Mouse (Mus musculus): ENCODE results near the gene Bub1. TPM values are rescaled to one million over a fixed set of nuclear protein-coding genes. Genes with fewer than 3 reads are reported as not detected.

The Bub1 gene
- polyA plus RNA-seq, 1 experiment, result 24.0 TPM

DNA sequence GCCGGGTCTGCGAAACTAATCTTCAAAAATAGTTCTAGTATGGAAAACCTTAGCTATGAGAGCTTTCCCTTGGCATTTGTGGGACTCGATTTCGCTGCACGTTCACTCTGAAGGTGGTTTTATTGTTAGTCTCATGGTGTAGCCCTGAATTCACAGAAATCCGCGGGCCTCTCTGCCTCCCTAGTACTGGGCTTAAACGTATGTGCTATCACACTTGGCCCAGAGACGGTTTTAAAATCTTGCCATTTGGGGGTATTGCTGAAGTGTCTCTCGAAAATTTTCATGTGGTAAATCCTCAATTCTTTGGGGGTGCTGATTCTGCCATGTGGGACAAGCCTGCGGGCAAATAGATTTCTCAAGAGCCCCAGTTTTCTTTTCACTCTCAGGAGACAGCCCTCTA is 42.5 kb downstream of the Bub1 start:
- no peak overlapping the region; the same call in 1 of the 2 replicates for H3K27ac ChIP-seq (ENCODE audit: control insufficient read depth, insufficient read depth, low read depth, low read length, poor library complexity)
- TF ChIP-seq CTCF (IDR thresholded peaks at IDR 0.05; ENCODE audit: control insufficient read depth, insufficient read depth, low read length) (no peak), POLR2A (IDR thresholded peaks at IDR 0.05; ENCODE audit: borderline replicate concordance, control insufficient read depth, low read depth, low read length) (no peak)
- H3K4me1 ChIP-seq (ENCODE audit: control insufficient read depth, insufficient read depth, low read length), result no peaks in the 10 kb centered on the region; the same call in 1 of the 2 replicates
- peak overlapping the region; percentile 96 for H3K4me3 ChIP-seq (replicated peaks; ENCODE audit: control insufficient read depth, low read depth, low read length)
- WGBS, result 2% methylated on average over 11 of the region's 11 CpGs

DNA sequence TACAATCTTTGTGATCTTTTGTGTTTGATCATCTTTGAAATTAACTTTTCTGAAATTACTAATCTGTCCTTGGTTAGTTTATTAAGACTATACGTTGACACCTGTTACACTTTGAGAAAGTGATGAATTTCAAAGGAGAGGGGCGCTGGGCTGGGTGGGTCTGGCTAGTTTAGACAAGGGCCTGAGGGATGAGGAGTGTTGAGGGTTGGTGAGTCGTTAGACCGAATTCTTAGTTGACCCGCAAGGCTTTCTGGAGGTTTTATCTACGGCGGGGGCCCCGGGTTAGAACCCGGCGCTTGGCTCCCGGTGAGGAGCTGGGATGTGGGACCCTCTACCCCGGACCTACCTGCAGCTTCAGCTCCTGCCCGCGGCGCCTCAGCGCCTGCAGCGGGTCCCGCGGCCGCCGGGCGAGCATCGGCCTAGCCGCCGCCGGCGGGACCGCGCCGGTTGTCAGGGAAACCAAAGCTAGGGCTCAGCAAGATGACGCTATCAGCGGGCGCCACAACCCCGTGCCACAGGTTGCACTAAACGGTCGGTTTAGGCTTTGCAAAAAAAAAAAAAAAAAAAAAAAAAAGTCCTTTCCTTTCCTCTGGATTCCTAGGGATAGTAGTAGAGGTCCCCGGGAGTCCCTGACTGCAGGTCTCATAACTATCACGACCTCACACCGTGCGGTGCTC is 43.1 kb downstream of the Bub1 start, which contains the start of gene Nphp1:
TSS of gene Nphp1 (minus strand) at position 458 of the 677 bp plus-strand sequence.
- Histone ChIP-seq H3K4me1 (ENCODE audit: control insufficient read depth, insufficient read depth, low read length) (no peaks in the 10 kb centered on the region; the same call in 1 of the 2 replicates), H3K4me3 (replicated peaks; ENCODE audit: control insufficient read depth, low read depth, low read length) (peak within 1 kb of the TSS; percentile 96), H3K27ac (ENCODE audit: control insufficient read depth, insufficient read depth, low read depth, low read length, poor library complexity) (no peak within 1 kb of the TSS; the same call in 1 of the 2 replicates)
- under 1% methylated on average over 40 of the region's 40 CpGs for WGBS
- TF ChIP-seq POLR2A (IDR thresholded peaks at IDR 0.05; ENCODE audit: borderline replicate concordance, control insufficient read depth, low read depth, low read length) (no peak), CTCF (IDR thresholded peaks at IDR 0.05; ENCODE audit: control insufficient read depth, insufficient read depth, low read length) (no peak)

DNA sequence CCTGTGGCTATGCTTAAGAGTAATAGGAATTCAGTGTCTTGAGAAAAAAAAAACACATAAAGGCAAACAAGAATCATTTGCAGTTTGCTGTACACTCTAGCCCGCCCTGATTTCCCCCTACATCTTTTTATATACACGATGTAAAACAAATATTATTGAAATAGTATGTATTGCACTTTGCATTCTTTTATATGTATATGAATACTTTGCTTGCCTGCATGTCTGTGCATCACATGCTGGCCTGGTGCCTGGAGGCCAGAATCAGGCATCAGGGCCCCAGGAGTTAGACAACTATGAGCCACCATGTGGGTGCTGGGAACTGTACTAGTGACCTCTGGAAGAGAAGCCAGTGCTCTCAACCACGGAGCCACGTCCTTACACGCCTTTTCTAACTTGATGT is 44.4 kb downstream of the Bub1 start:
- Histone ChIP-seq H3K4me3 (replicated peaks; ENCODE audit: control insufficient read depth, low read depth, low read length) (no peak overlapping the region), H3K27ac (ENCODE audit: control insufficient read depth, insufficient read depth, low read depth, low read length, poor library complexity) (no peak overlapping the region), H3K4me1 (ENCODE audit: control insufficient read depth, insufficient read depth, low read length) (no peaks in the 10 kb centered on the region; the same call in 1 of the 2 replicates)
- TF ChIP-seq POLR2A (IDR thresholded peaks at IDR 0.05; ENCODE audit: borderline replicate concordance, control insufficient read depth, low read depth, low read length), result no peak
- TF ChIP-seq CTCF (IDR thresholded peaks at IDR 0.05; ENCODE audit: control insufficient read depth, insufficient read depth, low read length), result no peak
- WGBS, result 85% methylated on average over 5 of the region's 5 CpGs

DNA sequence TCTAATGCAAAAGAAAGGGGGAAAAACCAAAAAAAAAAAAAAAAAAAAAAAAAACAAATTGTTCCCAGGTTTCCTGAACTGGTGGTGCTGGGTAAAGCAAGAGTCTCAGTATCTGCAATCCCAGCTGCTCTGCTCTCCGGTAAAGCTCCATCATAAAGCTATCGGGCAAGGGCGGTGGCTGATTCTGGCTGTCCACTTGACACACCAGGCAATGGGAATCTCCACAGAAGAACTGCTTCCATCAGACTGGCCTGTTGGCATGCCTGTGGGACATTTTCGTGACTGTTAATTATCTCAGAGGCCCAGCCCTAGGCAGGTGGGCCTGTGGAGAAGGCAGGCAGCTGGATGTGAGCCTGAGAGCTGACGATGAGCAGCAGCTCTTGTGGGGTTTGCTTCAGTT is 53.2 kb downstream of the Bub1 start:
- 89% methylated on average over 5 of the region's 5 CpGs for WGBS
- Histone ChIP-seq H3K4me1 (ENCODE audit: control insufficient read depth, insufficient read depth, low read length) (no peaks in the 10 kb centered on the region), H3K4me3 (replicated peaks; ENCODE audit: control insufficient read depth, low read depth, low read length) (no peak overlapping the region), H3K27ac (ENCODE audit: control insufficient read depth, insufficient read depth, low read depth, low read length, poor library complexity) (no peak overlapping the region)
- TF ChIP-seq POLR2A (IDR thresholded peaks at IDR 0.05; ENCODE audit: borderline replicate concordance, control insufficient read depth, low read depth, low read length) (no peak), CTCF (IDR thresholded peaks at IDR 0.05; ENCODE audit: control insufficient read depth, insufficient read depth, low read length) (no peak)

DNA sequence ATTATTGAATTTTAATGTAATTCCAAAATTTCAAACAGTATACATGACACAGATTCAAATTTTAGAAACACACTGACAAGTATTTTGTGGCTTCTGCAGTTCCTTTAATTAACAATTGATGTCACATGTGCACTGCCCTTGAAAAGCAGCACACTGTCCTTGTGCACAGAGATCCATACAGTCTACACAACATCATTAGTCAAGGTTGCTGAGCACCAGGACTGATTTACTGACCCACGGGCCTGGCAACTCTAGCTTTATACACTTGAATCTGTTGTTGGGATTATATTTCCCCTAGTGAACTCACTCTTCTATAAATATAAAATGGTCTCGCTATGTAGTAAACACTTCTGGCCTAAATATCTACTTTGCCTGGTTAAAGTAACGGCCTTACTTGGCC is 56.7 kb downstream of the Bub1 start:
- WGBS, result 85% methylated on average over 3 of the region's 3 CpGs
- H3K27ac ChIP-seq (ENCODE audit: control insufficient read depth, insufficient read depth, low read depth, low read length, poor library complexity), result no peak overlapping the region
- H3K4me3 ChIP-seq (replicated peaks; ENCODE audit: control insufficient read depth, low read depth, low read length), result no peak overlapping the region
- TF ChIP-seq POLR2A (IDR thresholded peaks at IDR 0.05; ENCODE audit: borderline replicate concordance, control insufficient read depth, low read depth, low read length) (no peak), CTCF (IDR thresholded peaks at IDR 0.05; ENCODE audit: control insufficient read depth, insufficient read depth, low read length) (no peak)
- no peaks in the 10 kb centered on the region for H3K4me1 ChIP-seq (ENCODE audit: control insufficient read depth, insufficient read depth, low read length)

DNA sequence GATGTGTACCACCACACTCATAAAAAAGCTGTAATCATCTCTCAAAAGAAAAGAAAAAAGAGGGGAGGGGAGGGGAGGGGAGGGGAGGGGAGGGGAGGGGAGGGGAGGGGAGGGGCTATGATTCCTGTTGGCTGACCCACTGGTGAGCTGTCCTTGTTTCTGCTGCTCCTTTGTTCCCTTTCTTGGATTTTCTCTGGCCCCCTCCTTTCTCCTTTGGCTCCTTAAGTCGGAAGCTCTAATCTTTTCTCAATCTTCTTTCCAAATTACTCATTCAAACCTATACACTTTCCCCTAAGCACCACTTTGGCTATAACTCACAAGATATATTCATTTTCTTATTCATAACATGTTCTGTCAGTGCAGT is 57.1 kb downstream of the Bub1 start:
- TF ChIP-seq POLR2A (IDR thresholded peaks at IDR 0.05; ENCODE audit: borderline replicate concordance, control insufficient read depth, low read depth, low read length), result no peak
- no peak for TF ChIP-seq CTCF (IDR thresholded peaks at IDR 0.05; ENCODE audit: control insufficient read depth, insufficient read depth, low read length)
- 77% methylated on average over 1 of the region's 1 CpGs for WGBS
- Histone ChIP-seq H3K27ac (ENCODE audit: control insufficient read depth, insufficient read depth, low read depth, low read length, poor library complexity) (no peak overlapping the region), H3K4me1 (ENCODE audit: control insufficient read depth, insufficient read depth, low read length) (no peaks in the 10 kb centered on the region), H3K4me3 (replicated peaks; ENCODE audit: control insufficient read depth, low read depth, low read length) (no peak overlapping the region)

DNA sequence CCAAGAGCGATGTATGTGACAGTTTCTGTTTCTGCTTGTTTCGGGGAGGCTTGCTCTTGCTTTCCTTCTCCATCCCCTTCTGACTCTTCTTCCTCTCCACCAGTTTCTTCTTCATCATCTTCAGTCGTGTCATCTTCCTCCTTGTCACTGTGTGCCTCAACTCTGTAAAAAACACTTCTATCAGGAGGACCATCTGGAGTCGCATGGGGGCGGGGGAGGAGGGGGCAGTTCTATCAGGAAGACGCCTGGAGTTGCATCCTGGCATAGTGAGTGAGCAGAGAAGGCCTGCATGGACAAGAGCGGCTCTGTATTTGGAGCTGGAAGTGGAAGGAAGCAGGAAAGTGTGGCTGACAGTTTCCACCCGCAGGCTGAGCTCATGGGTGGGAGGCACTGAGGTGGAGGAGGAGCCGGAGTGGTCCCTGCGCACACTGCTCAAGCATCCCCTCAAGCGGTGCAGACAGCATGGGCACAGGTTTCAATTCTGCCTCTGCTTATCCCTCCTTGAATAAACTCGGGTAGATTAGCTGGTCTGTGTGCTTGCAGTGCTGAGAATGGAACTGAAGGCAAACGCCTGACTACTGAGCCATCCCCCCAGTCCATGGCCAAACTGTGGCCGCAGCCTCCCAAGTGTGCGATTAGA is 57.6 kb downstream of the Bub1 start:
- no peaks in the 10 kb centered on the region for H3K4me1 ChIP-seq (ENCODE audit: control insufficient read depth, insufficient read depth, low read length)
- H3K4me3 ChIP-seq (replicated peaks; ENCODE audit: control insufficient read depth, low read depth, low read length), result no peak overlapping the region
- WGBS, result 79% methylated on average over 15 of the region's 15 CpGs
- H3K27ac ChIP-seq (ENCODE audit: control insufficient read depth, insufficient read depth, low read depth, low read length, poor library complexity), result no peak overlapping the region
- TF ChIP-seq CTCF (IDR thresholded peaks at IDR 0.05; ENCODE audit: control insufficient read depth, insufficient read depth, low read length) (no peak), POLR2A (IDR thresholded peaks at IDR 0.05; ENCODE audit: borderline replicate concordance, control insufficient read depth, low read depth, low read length) (no peak)

DNA sequence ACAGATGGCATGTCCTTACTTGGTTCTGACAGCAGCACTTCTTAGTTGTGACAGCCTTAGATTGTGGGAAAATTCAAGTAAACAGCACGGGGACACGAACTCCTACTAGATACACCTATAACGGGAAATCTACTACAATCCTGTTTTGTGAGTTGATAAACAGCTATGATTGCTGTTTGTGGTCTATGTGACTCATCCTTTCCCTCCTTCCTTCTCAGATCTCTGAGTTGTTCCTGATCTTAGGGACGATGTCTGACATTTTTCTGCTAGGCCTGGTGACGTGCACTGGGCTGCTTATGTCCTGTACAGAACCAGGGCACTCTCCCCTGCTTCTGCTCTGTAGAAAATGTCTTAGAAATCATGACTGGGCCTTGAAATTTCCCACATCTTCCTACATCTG is 70.1 kb downstream of the Bub1 start:
- Histone ChIP-seq H3K27ac (ENCODE audit: control insufficient read depth, insufficient read depth, low read depth, low read length, poor library complexity) (no peak overlapping the region), H3K4me3 (replicated peaks; ENCODE audit: control insufficient read depth, low read depth, low read length) (no peak overlapping the region), H3K4me1 (ENCODE audit: control insufficient read depth, insufficient read depth, low read length) (peaks cover 6% of the 10 kb centered on the region)
- 74% methylated on average over 5 of the region's 5 CpGs for WGBS
- TF ChIP-seq POLR2A (IDR thresholded peaks at IDR 0.05; ENCODE audit: borderline replicate concordance, control insufficient read depth, low read depth, low read length) (no peak), CTCF (IDR thresholded peaks at IDR 0.05; ENCODE audit: control insufficient read depth, insufficient read depth, low read length) (no peak)
